8 mouse cellular contexts compared by ENCODE assay signal in genomic region chr3:52102601-52103530, GRCm38 (mm10). TPM values are rescaled to one million over a fixed set of nuclear protein-coding genes. Genes with fewer than 3 reads are reported as not detected.
DNase-seq lines count a peak whose midpoint lies in the region; ATAC-seq and TF ChIP-seq lines count a peak whose summit lies in the region.

No protein-coding gene starts in this region.

- POLR2A ChIA-PET in Patski (lab: Charles Lee) = interaction anchor here (0.6 to 3.1 kb wide), 20 partner anchors 11 to 618 kb away, joined by 3 to 16 read pairs (median 4); no protein-coding TSS in a partner anchor

- H3K27ac ChIP-seq in hindbrain, embryonic 15.5 days (replicated peaks) = peak overlapping the region; percentile 99

- peaks cover 19% of the 10 kb centered on the region for H3K4me1 ChIP-seq in hindbrain, embryonic 15.5 days (replicated peaks)

- no peaks in the 10 kb centered on the region for H3K27me3 ChIP-seq in Patski
- no peaks in the 10 kb centered on the region for H3K27me3 ChIP-seq in hindbrain, embryonic 15.5 days

- peak overlapping the region; percentile 74 for H3K4me3 ChIP-seq in hindbrain, embryonic 15.5 days

- no peaks in the 10 kb centered on the region for H3K9me3 ChIP-seq in hindbrain, embryonic 15.5 days

- CTCF ChIA-PET in Patski (lab: Charles Lee) = interaction anchor here (1.0 to 1.5 kb wide), 2 partner anchors 13 to 24 kb away, joined by 3 read pairs; no protein-coding TSS in a partner anchor

- peak; percentile 79 for DNase-seq in Patski (ENCODE audit: low read depth, low spot score)
- DNase-seq in cerebellum, adult 9-10 months = peak; percentile 78
- peak; percentile 68 to 70 for DNase-seq in frontal cortex, postnatal 36 days (ENCODE audit: low spot score in 2 of 2)
- DNase-seq in left cerebral cortex, adult 8-10 months (ENCODE audit: low spot score in 2 of 2) = peak; percentile 56 to 62
- DNase-seq in right cerebral cortex, adult 2 months (ENCODE audit: low spot score in 2 of 2) = peak; percentile 63 to 72
- peak; percentile 65 for DNase-seq in urinary bladder, postnatal 25 days (ENCODE audit: low spot score)

- peak overlapping the region; percentile 75 for H3K9ac ChIP-seq in hindbrain, embryonic 15.5 days

- WGBS in hindbrain, embryonic 15.5 days = under 1% methylated on average over 52 of the region's 52 CpGs

- in situ Hi-C loops in Patski (cut with MboI; ENCODE audit: low pct_unique_long_range_greater_than_20kb) = loop anchor here (5.0 kb wide), 3 partner anchors 41 to 161 kb away; no protein-coding TSS in a partner anchor

- H3K36me3 ChIP-seq in hindbrain, embryonic 15.5 days = no peaks in the 10 kb centered on the region

- peak; percentile 50 for ATAC-seq in Patski
- peak; percentile 89 for ATAC-seq in hindbrain, embryonic 15.5 days (ENCODE audit: low FRiP score, low read depth)
- peak; percentile 31 for ATAC-seq in megakaryocyte, adult 5-6 weeks (ENCODE audit: poor library complexity, severe bottlenecking)

- H3K4me2 ChIP-seq in hindbrain, embryonic 15.5 days = peak overlapping the region; percentile 87

- TF ChIP-seq CTCF in Patski (IDR thresholded peaks at IDR 0.05) = no peak

RNA-seq across cellular contexts. Expression of gene Maml3, which starts 2.0 kb away (rescaled TPM):
- polyA plus RNA-seq in Patski (2021) = 7.7 TPM
- 7.7 and 7.8 TPM in 2 replicates for polyA plus RNA-seq in hindbrain, embryonic 15.5 days (2015; fragmentation: Nextera tagmentation; extraction: Ambion mirVana)
- 1 to 10 TPM; 6.7 to 8.3 (median 7.1) TPM for total RNA-seq in left cerebral cortex, adult 8-10 months (2022)
- 3.1 and 4.9 TPM in 2 replicates for total RNA-seq in megakaryocyte, adult 5-6 weeks (2015)
- total RNA-seq in megakaryocyte, adult 5-6 weeks (2017) = 4.3 and 4.6 TPM in 2 replicates

Comparison
In these comparisons a context has a peak if more than half of its experiments do, and no peak if none do; other contexts are left out.
1. Peak in every context shown above with its lines: DNase-seq, ATAC-seq, H3K4me3 ChIP-seq and H3K27ac ChIP-seq.
2. ATAC-seq: peak in every context shown above with its lines; median percentile 89 in hindbrain, embryonic 15.5 days; 50 in Patski; 31 in megakaryocyte, adult 5-6 weeks.